Mouse (Mus musculus): Measurements from ENCODE around the gene Bcl3.
A peak's percentile ranks its signal among the peaks of the same experiment; 100 is the strongest.
"Not testable (repeated sequence)": the region's sequence is repeated elsewhere in the genome, so short reads cannot be mapped to it uniquely, and the experiment has no call there.

Gene Bcl3

GRCm38 (mm10) chr7:19800764-19801163, 21.8 kb downstream of the Bcl3 start:
- no peak for DNase-seq

- DNase-seq: peak; percentile 77 to 87
These were observed 25.6 kb downstream of the Bcl3 start, which contains the start of gene Cblc for GRCm38 (mm10) chr7:19796697-19797588. Gene Cblc (minus strand): TSS chr7:19796809.

DNA sequence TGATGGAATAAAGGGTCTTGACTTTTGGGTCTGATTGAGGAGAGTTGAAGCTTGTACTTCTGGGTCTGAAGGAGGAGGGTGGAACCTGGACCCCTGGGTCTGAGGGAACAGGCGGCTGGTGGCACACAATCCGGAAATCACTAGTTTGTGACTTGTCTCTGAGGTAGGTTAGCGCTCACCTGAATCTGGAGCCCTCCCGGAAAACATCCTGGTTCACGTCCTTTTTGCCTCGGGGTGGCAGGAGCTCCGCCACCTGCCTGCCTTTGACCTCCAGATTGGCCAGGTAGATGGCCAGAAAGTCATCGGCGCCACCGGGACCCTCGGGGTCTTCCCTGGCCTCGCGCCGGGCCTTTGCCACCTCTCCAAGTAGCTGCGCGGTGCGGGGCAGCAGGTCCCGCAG, 26.3 kb downstream of the Bcl3 start:
- DNase-seq: no peak

- DNase-seq: no peak
These were observed 27.3 kb downstream of the Bcl3 start for GRCm38 (mm10) chr7:19795236-19795635.

DNA sequence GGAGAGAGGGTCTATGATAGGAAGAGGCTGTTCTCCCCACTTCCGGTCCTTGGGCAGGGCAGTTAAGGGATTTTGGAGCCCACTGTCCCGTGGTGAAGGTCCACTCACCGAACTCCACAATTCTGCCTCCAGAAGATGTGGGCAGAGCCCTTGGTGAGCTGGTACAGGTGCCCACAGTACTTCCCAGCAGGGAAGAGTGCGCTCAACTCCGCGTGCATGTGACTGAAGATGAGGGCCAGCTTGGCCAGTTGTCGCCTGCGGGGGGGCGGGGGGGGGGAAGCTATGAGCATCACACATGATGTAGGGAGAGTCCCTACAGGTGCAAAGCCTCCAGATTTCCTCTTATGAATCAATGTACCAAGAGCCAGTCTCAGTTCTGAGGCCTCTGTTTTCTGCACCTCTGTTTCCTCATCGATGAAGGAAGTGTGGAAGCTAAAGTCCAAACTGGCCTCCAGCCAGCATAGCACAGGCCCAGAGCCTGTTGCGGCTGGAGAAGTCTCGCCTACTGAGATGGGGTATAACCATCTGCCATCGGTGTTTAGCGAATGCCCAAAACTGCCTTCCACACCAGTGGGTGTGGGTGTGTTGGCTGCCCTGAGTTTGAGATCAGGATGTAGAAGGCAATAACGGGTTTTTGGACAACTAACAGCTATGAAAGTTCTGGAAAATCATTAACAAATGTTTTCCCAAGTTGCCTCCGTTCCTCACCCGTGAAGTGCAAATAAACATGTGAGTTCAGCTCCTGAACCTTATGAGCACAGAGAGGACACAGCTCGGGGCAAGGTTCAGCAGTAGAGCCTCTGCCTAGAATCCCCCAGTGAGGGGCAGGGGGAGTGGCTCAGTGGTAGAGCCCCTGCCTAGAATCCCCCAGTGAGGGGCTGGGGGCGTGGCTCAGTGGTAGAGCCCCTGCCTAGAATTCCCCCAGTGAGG, 29.6 kb downstream of the Bcl3 start:
- DNase-seq: no peak

GRCm38 (mm10) chr7:19791504-19791903, 31.1 kb downstream of the Bcl3 start:
- not testable (repeated sequence) for DNase-seq

DNA sequence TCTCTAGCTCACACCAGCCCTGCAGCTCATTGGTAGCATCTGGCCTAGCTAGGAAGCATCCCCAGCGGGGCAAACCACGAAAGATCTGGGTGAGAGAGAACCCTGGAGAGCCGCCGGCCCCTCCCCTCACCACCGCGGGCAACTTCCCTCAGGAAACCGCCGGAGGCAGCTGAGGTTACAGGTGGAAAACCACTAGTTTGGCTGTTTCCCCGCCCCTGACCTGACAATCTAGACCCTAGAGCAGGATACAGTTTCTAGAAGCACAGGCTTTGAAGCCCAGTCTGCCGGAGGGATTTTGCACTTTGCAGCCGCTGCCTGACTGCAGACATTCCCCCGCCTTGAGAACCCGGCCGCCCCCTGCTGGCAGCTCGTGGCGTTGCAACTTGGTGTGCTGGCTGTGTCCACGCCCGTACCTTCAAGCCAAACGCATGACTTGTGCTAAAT, 32.6 kb downstream of the Bcl3 start:
- DNase-seq: peak; percentile 70 to 92

- no peak for DNase-seq
These were observed 36.6 kb downstream of the Bcl3 start for GRCm38 (mm10) chr7:19785874-19786458.

DNA sequence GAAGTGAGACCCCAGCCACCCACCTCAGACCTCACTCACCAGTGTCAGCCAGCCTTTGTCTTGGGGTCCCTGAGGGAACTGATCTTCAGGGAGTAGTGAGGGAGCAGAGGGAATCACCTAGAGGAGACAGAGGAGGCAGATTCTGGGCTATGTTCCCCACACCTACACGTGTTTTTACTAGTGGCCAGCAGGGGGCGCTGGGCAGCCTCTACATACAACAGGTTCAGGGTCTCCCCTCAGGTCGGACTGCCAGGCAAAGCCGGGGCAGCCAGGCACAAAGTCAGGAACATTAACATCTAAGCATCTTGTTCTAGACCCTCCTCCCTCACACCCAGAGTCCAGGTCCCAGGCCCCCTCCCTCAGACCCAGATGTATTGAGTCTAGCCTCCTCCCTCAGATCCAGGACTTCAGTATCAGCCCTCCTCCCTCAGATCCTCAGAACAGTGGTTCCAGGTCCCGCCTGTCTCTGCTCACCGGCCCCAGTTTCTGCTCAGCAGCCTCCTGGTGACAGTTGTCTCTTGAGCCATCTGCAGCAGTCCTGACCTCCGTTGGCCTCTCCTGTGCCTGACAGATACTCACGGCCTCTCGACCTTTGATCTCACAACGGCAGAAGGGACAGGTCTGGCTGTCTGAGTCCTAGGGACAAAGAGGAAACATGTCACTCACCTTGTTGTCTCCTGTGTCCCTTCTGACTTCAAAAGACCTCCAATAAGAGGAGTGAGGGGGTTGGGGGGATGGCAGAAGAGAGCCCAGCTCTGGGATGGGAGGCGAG, 37.6 kb downstream of the Bcl3 start:
- no peak for DNase-seq

DNA sequence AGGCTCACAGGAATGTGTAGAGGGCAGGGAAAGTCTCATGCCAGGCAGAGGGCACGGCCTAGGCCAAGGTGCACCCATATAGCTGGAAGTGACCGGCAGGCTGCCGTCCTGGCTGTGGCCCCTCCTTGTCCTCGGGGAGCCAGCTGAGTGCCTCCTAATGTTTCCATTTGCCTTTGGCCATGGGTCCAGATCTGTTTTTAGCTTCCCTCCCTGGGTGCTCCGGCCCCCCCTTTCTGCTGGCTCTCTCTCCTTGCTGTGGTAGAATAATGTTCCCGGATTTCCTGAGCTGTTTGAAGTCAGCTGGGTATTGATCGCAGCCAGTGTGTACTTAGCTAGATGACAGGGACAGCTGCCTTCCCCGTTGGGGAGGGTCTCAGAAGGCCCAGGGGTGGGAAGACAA, 38.9 kb downstream of the Bcl3 start:
- DNase-seq: no peak

- no peak for DNase-seq
These were observed 39.9 kb downstream of the Bcl3 start for GRCm38 (mm10) chr7:19782645-19783044.

DNA sequence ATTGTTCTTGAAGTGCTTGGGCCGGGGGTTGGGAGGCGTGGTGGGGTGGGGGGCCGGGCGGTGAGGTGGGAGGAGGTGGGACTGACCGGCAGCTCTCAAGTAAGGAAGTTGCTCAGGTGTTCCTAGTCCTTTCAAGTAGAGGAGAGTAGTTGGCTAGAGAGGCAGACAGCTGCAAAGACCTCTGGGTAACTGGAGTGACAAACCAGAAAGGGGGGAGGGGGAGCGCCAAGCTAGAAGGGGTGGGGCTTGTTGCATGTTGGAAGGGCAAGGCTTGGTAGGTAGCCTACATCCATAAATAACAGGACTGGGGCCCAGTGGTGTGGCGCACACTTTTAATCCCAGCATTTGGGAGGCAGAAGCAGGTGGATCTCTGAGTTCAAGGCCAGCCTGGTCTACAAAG, 40.8 kb downstream of the Bcl3 start:
- DNase-seq: no peak

GRCm38 (mm10) chr7:19779903-19780302, 42.7 kb downstream of the Bcl3 start:
- DNase-seq: no peak

DNA sequence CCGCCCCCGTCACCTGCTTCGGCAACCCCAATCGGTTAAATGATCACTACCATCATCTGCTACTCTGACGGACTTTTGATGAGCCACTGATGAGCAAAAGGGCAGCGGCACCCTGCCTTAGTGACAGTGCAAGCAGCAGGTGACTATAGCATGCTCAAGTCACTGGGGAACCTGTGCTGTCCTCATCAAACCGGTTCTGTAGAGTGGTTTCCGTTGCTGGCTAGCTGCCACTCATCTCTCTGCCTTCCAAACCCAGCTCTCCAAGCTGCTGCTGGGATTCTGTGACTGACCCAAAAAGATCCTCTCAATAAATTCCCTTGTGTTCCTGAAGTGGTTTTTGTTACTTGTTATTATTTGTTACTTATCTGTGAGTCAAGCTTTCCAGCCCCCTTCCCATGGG, 43.9 kb downstream of the Bcl3 start:
- DNase-seq: no peak

DNA sequence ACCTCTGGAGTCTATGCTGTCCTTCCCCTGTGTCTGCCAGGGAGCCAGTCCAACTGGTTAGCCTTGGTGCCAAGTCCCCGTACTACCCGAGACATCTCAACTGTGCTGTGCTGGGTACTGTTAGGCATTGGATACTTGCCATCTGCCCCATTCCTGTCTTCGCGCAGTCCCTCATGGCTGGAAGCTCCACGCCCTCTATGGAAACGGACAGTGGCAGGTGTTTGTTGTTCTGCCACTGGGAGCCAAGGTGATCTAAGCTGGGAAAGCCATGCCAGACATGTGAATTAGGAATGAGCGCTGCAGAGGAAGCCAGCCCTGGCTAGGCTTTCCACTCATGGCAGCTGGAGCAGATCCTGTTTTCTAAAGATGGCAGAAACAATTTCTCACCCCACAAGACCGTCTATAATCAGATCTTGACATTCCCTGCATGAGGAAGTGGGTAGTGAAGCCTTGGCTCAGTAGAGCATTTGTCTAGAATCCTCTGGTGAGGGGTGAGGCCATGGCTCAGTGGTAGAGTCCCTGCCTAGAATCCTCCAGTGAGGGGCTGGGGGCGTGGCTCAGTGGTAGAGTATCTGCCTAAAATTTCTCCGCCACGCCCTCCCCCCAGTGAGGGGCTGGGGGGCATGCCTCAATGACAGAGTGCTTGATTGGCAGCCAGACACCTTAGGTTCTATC, 45.4 kb downstream of the Bcl3 start:
- DNase-seq: no peak

DNA sequence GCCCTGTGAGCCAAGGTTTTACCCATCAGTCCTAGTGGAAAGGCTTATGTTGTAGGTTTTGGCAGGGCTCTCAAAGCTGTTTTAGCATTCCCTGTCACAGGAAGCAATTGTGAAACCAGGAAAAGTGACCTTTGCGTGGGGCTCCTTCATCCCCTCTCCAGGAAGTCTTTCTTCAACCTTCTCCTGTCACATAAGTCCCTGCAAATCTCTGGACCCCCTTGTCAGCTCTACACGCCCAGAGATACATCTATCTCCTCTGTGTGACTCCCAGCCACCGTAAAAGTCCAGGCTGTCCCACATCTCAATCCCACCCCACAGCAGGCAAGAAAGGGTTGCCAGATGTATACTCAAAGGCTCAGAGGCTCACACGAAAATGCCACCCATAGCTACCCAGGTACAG, 50.9 kb downstream of the Bcl3 start:
- DNase-seq: no peak

DNA sequence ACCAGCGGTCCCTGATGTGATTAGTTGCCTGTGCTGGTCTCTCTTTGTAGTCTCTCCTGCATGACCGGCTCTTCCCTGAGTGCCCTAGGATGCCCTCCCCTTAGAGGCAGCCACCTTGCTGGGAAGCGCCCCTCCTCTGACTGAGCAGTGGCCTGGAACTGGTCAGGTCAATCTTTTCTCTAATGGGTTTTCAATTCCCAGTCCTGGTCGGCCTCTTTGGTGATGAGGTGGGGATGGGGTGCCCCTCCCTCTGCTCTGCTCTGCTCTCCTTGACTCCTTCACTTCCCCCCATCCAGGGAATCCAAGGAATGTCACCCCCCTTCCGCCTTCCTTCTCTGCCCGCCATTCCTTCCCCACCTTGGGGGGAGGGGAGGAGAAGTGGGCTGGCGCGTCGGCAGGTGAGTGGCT, 51.6 kb downstream of the Bcl3 start, which contains the start of gene Bcam:
Gene Bcam (minus strand): TSS at position 33 of the 408 bp plus-strand sequence.
- no peak for DNase-seq

GRCm38 (mm10) chr7:19770375-19770754, 52.2 kb downstream of the Bcl3 start:
- peak; percentile 42 to 64 for DNase-seq

DNA sequence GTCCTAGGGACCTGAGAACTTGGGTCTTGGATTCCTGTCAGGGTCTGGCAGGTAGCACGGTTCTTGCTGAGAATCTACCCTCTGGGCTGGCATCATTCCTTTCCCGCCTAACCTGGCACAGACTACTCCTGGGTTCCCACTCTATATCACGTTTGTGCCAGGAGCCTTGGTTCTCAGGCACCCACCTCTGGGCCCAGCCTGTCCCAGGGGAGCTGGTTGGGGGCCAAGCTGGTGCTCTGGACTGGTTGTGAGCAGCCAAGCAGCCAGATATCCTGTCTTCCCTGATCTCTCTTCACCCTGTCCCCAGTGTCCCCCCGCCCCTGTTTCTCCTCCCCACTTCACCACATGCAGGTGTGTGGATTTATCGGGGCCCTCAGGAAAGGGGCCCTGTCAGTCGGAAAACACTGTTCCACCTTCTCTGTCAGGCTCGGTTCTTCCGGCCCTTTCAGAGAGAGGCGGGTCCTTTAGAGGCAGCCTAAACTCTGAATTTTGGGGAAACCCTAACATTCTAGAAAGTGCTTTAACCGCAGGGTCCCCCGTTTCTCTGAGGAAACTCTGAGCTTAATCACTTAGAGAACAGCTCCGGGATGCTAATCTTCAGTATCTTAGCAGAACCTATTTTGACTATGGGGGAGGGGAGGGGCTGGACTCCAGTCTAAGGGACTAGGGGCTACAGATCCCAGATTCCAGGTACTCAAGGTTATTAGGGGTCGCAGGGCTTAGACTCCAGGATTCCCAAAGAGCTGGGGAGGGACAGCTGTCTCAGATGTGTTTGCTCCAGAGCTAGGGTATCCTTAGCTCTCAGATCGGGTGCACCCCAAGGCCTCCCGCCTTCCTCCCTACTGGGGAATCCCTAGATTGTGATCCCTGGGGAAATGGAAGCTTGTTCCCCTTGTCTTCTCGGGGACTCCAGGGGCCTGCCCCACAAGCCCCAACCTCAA, 52.9 kb downstream of the Bcl3 start:
- no peak for DNase-seq

GRCm38 (mm10) chr7:19769001-19769400, 53.6 kb downstream of the Bcl3 start:
- DNase-seq: no peak
